In genomic region chr1:157435926-157436325, GRCm38 (mm10) we compare ENCODE assay signal across 20 mouse cellular contexts.
"Had no signal": no experiment of that assay in that cellular context is flagged by ENCODE, and none has a peak within 500 bp of the region (broad histone marks: within the 10 kb centered on the region; RNA-seq: fewer than 3 reads in every experiment).

No protein-coding gene starts in this region.

- DNase-seq: liver, postnatal 0 days; lung, adult 2 months; lung, postnatal 14 days; midbrain, embryonic 14.5 days; retina, postnatal 1 day; right cerebral cortex, adult 18-20 months; right cerebral cortex, postnatal 25 days; right cerebral cortex, postnatal 4 days; spleen, adult 18-20 months; thymus, adult 18-20 months; thymus, postnatal 14 days; thymus, postnatal 36 days had no signal

- H3K9me3 ChIP-seq: liver, embryonic 15.5 days; midbrain, embryonic 10.5 days; midbrain, embryonic 12.5 days; neural tube, embryonic 13.5 days; neural tube, embryonic 15.5 days had no signal

- H3K4me2 ChIP-seq: liver, embryonic 15.5 days; midbrain, embryonic 12.5 days; neural tube, embryonic 13.5 days; neural tube, embryonic 15.5 days had no signal

- H3K9ac ChIP-seq: liver, embryonic 15.5 days; liver, postnatal 0 days; midbrain, embryonic 12.5 days; neural tube, embryonic 13.5 days; neural tube, embryonic 15.5 days had no signal

- H3K4me1 ChIP-seq: liver, embryonic 15.5 days had no signal

- H3K27ac ChIP-seq: liver, embryonic 15.5 days; macrophage; midbrain, embryonic 10.5 days; midbrain, embryonic 12.5 days; neural tube, embryonic 13.5 days; neural tube, embryonic 15.5 days had no signal

- H3K27me3 ChIP-seq: liver, embryonic 15.5 days; midbrain, embryonic 12.5 days; neural tube, embryonic 13.5 days; neural tube, embryonic 15.5 days had no signal

- H3K36me3 ChIP-seq: liver, embryonic 15.5 days; midbrain, embryonic 10.5 days; midbrain, embryonic 12.5 days; neural tube, embryonic 13.5 days; neural tube, embryonic 15.5 days had no signal

- ATAC-seq: liver, postnatal 0 days; midbrain, embryonic 16.5 days had no signal

- H3K4me3 ChIP-seq: liver, embryonic 15.5 days; midbrain, embryonic 10.5 days; midbrain, embryonic 12.5 days; myocyte; neural tube, embryonic 13.5 days; neural tube, embryonic 15.5 days had no signal
